Mouse (Mus musculus): ENCODE data around the gene Fcrls.

GRCm38 (mm10) chr3:87255239-87255638 is 8.3 kb downstream of the Fcrls start:
- TF ChIP-seq CTCF (conservative IDR thresholded peaks at IDR 0.05; ENCODE audit: insufficient read depth, insufficient read length, low read depth, low read length) (no peak), POLR2A (IDR thresholded peaks at IDR 0.05; ENCODE audit: low read depth, low read length) (no peak)

Data from kidney, adult 2 months (tissue).